Mouse (Mus musculus) activated CD4-positive, CD25-positive, alpha-beta regulatory T cell, adult 4 months (primary cell): Measurements from ENCODE around the gene Synj1. TPM values are rescaled to one million over a fixed set of nuclear protein-coding genes. Genes with fewer than 3 reads are reported as not detected.
A peak's percentile ranks its signal among the peaks of the same experiment; 100 is the strongest.

Experiments
- ATAC-seq: one replicate; pipeline ENCODE4 v1.8.0; 2017
- polyA plus RNA-seq, 2 experiments: library from polyadenylated mRNA; unstranded; fragments of 100-300 nt; shearing (Covaris generic); gene quantifications; one replicate each; pipeline ENCODE4 v1.2.1; 2017

Gene Synj1
- polyA plus RNA-seq, 2 experiments from 2014 or later: 29.0 to 32.6 TPM

DNA sequence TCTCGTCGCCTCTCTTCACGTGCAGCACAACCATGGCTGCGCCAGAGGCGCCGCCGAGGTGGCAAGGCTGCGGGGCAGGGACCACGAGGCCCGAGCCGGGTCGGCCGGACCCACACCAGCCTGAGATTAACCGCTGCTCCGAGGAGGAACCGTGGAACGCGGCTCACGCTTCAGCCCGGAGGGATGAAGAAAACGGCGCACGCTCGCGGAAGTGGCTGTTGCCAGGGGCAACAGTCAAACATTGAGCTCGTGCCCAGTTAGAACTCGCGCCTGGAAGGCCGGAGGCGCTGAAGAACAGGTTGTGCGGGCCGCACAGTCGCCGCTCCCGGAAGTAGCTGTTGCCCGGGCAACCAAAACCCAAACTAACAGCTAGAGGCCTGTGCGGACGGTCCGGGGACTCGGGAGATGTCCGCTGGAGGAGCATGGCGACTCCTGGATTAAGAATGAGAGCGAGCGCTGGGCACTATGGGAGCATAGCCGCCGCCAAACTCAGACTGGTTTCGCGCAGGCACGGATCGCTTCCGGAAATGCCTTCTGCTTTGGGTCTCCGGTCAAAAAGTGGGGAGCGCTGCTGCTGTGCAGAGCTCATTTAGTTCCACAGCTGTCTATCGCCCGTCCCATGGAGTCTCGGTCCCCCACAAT, 76.3 kb downstream of the Synj1 start, which contains the start of gene Cfap298:
TSS of gene Cfap298 (minus strand) at position 428 of the 642 bp plus-strand sequence.
- ATAC-seq: peak; percentile 98

DNA sequence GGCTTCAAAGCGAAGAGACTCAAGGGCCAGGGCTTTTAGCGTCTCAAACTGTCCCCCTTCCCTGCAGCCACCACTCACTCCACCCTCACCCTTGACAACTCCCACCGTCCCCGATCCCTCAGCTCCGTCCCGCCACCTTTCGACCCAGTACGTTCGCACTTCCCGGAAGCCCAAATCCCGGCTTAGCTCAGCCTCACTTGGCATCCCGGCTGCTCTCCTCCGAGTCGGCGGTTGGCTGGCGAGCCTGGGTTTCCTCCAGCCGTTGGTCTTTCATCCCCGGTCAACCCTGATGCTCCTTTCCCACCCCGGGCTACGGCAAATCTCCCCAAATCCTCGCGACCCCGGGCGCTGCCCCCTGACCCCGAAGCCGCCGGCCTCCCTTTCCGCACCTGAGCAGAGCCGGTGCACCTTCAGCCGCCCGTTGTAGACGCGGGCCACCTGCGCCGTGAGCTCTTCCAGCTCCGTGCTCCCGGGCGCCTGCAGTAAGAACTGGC, 76.9 kb downstream of the Synj1 start:
- ATAC-seq: peak; percentile 65

DNA sequence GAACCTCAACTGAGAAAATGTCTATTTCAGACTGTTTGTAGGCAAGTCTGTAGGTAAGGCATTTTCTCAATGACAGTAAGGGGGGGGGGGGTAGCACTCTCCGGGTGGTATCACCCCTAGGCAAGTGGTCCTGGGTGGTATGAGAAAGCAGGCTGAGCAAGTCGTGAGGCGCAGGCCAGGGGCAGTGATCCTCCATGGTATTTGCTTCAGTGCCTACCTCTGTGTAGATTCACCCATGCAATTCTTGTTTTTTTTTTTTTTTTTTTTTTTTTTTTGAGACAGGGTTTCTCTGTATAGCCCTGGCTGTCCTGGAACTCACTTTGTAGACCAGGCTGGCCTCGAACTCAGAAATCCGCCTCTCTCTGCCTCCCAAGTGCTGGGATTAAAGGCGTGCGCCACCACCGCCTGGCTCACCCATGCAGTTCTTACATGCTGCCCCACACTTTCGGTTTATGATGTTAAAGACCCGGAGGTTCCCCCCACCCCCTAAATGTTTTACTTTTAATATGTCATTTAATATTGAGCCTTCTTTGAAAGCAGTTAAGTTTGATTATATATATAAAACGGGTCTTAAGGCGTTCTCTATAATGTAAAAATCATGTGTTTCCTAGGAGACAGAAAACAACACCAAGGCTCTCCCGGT, 77.5 kb downstream of the Synj1 start:
- ATAC-seq: no peak

DNA sequence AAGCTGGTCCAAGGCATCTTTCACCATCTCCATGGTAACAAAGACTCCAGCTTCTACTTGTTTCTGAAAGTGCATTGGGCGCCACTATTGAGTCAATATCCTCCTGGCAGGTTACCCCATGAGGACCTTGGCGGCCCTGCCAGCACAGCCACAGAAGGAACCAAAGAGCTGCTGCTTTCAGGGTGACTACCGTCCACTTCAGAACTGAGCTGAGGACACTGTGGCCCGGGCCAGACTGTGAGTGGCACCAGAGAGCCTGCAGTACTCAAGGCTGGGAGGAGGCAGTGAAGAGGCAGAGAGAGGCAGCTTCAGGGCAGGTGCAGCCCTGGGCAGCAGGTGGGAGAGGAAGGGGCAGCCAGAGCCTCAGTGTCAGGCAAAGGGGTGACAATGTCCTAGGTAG, 83.7 kb downstream of the Synj1 start:
- no peak for ATAC-seq

DNA sequence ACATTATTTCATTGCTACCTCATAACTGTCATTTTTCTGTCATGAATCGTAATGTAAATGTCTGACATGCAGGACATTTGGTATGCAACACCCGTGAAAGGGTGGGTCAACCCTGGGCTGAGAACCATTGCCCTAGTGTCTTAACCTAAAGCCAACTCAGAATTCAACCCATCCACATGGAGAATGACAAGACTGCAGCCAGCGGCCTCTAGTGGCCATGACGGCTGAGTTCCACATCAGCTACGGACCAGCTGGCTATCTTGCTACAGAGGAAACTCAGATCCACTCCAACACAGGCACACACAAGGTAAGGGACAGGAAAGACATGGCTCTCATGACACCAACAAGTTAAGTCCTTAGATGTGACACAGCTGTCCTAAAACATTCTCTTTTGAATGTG, 85.6 kb downstream of the Synj1 start:
- no peak for ATAC-seq

DNA sequence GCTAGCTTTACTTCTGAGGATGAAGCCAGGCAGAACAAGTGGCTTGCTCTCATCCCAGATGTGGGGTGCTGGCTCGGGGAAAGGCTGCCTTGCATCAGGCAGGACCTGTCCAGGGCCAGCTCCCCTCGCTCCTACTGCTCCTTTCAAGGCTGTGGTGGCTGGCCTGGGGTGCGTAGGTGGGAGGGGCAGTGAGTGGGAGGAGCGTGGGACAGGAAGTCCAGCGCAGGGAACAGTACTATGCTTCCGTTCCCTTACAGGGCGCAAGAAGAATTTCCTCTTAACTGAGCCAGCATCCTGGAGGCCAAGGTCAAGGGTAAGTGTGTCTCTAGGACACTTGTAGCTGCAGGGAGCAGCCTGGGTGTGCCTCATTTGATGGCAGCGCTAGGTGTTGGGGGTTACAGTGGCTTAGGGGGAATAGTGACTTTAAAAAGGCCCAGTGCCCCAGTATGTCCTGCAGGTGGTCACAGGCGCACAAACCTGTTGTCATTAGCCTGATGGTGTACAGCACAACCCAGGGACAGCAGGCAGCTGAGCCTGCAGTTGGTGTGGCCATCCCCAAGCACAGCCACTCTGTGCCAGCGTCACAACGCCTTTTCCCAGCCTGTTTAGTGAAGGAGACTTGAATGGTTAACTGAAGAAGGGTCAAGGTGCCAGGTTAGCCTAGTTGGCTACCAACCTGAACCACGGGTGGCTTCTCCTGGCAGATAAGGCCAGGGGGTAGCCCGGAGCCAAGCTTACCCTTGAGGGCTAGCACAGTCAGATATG, 86.3 kb downstream of the Synj1 start:
- no peak for ATAC-seq

DNA sequence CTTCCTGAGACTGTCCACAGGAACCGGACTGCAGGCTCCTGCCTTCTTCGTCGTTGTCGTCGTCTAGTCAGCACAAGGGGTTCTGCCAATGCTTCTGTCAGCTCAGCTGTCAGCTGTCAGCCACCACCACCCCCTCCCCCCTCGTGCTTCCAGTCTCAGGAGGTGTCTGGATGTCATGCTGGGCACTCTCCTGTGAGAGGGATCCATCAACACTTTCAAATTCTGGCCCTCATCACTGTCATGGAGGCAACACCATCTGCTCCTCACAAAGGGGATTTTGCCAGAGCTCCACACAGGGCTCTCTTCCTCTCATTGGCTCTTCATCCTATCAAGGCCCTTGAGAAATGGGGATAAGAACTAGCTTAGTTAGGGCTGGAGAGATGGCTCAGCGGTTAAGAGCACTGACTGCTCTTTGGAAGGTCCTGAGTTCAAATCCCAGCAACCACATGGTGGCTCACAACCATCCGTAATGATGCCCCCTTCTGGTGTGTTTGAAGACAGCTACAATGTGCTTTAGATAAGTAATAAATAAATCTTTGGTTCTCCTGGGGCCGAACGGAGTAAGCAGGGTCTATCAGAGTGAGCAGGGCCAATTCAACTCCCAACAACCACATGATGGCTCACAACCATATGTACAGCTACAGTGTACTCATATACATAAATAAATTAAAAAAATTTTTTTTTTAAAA, 89.5 kb downstream of the Synj1 start:
- ATAC-seq: no peak

DNA sequence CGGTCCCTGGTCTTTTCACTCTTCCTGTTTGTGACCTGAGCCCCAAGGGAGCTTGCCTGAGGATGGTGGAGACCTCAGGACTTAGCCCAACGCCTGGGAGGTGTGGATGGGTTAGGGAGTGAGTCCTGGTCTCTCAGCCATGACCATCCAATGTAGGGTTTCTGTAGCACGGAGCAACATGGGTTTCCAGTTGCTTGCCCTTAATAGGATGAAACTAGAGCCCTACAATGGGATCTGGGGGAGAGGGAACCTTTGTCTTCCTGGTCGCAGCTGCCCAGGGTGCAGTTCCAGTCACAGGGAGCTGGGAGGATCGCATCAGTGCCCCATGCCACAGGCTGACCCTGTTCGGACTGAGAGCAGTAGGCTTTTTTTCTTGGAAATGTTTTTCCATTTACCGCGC, 94.0 kb downstream of the Synj1 start:
- no peak for ATAC-seq

DNA sequence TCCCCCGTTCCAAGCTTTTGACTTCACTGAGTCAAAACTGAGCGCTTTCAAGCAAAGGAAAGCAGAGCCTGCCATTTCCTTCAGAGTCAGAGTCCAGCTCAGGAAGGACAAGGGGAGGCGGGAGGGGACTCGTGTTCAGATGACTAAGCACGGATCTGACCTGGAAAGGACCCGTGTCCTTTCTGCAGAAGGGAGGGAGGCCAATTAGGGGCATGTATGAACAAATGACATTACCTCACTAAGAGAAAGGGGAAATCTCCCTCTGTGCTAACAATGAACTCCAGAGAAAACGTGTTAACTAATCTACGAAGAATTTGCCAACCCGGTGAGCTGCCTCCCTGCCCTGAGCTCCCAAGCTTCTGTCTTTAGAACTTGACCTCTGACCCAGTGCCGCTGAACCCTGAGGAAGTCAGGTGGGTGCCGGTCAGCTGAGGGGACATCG, 95.0 kb downstream of the Synj1 start:
- no peak for ATAC-seq

DNA sequence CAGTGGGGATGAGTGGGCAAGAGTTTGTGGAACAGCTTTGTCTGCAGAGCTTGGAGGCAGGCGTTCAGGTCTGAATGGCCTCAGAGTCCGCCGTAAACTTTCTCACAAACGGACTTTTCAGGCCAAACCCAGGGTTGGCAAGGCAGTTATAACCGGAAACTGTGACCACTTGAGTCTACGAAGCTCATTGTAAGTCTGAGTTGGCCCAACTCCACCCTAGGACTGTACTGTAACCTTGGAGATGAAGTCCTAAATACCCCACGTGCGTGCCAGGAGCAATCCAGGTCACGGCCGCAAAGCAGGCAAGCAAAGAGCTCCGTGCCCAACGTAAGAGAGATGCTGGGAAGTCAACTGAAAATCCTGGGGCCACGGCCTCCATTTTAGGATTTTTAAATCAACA, 99.3 kb downstream of the Synj1 start:
- no peak for ATAC-seq

DNA sequence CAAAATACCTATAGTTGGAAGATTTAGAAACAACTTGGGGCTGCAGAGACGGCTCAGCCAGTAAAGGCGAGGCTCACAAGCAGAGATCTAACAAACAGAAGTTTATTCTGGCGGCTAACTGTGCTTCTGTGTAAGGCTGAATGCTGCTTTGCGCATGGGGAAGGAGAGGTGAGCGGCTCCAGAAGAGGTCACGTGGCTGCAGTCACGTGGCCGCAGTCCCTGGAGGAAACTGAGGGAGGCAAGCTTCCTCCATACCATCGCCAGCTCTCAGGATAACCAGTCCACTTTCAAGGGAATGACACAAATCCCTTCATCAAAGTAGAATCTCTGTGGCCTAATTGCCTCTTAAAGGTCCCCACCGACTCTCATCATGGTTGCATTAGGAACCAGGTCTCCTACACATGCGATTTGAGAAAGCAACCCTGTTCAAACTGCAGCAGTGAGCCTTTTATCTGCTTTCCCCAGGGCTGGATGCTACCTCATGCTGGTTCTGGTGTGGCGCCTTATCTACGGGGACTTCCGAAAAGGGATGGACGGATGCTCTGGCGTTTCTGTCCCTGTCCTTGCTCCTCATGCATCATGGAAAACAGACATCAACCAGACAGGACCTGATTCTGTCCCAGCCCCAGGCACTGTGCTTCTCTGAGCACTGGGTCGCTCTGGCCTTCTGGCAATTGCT, 100.1 kb downstream of the Synj1 start:
- ATAC-seq: no peak

DNA sequence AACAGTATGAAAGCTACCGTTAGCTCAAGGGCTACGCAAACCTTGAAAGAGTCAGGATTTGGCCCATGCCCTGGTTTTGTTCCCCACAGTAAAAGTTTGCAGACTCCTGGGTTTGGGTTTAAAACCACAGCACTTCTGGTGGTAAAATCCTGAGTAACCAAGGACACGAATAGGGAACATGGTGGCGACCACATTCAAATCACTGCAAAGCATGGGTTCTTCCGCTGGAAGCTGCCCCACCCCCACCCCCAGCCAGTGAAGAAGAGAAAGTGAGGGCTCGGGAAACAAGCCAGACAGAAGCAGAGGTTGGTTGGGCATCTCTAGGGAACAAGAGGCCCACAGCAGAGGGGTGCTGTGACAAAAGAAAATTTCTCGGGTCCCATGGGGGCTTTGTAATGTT, 103.9 kb downstream of the Synj1 start:
- no peak for ATAC-seq

DNA sequence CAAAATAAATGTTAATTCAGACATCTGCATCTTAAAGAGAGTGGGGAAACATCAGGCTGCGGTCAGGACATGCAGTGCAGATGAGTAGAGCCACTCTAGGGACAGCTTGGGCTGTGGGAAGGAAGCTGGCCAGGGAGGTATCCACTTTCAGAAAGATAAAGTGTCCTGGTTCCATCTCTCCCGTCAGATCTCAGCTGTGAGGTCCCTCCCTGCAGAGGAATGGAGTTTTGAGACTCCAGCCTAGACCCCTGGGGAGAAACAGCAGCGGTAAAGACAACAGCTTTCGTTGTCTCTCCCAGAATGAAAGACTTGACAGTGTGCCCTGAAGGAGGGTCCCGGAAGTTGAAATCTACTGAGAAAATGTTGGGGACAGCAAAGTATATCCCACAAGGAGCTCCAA, 107.8 kb downstream of the Synj1 start:
- no peak for ATAC-seq

DNA sequence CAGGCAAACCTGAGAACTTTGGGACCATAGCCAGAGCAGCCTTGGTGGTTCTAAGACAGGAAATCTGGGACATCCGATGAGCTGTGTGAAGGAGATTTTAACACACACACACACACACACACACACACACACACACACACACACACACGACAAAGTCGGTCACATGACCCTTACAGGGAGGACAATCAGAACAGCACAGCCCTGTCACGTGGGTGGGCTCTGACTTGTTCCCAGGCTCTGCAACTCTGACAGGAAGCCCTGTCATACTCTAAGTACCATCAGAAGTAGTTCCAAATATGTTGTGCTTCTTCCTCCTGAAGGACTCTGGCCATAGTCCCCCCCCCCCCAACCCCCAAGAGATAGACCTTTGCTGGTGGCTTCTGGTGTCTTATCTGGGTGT, 109.7 kb downstream of the Synj1 start:
- ATAC-seq: no peak

DNA sequence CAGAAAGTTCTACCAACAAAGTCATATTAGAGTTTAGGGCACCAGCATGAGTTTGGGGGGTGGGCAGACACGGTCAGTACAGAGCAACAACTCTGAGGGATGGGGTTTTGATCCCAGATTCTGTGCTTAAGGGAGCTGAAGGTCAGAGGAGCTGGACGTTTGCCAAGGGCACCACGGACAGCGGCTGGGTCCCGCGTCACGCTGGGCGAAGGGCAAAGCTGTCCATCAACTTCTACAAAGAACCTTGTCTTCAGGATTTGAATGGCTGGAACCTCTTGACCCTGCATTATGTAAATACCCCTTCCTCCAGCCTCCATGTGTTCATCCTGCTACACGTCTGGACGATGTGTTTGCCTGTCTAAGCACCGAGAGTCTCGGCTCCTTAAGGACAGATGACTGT, 111.6 kb downstream of the Synj1 start:
- ATAC-seq: no peak

DNA sequence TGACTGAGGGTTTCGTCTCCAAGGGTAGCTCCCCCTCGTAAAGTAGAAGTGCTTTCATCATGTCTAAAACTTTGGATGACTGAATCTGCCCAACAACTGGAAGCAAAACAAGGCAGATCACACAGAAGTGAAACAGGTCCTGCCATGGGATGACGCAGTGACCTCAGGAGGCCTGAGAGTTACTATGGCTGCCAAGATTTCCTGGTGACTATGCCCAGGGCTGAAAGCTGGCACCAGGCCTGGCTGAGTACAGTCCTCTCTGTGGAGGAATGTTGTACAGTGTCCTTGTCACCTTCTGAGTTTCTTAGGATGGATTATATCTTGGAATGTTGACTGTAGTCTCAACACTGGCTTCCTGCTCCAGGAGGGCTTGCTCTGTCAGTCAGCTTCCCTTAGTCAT, 113.5 kb downstream of the Synj1 start:
- no peak for ATAC-seq

DNA sequence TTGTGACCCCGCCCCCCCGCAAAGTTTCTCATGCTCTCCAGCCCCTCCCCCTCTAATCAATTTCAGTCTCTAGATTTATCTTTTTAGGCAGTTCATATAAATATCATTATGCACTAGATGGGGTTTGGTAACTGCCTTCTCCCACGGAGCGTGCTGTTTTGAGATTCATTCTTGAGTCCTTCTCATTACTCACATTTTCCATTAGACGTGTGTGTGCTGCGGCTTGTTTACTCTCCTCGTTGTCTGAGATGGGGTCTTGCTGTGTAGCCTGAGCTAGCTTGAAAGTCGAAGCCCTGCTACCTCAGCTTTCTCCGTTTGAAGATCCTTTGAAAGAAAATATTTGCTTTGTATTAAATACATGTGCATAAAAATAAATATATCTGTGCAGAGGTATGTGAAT, 117.3 kb downstream of the Synj1 start:
- ATAC-seq: no peak

DNA sequence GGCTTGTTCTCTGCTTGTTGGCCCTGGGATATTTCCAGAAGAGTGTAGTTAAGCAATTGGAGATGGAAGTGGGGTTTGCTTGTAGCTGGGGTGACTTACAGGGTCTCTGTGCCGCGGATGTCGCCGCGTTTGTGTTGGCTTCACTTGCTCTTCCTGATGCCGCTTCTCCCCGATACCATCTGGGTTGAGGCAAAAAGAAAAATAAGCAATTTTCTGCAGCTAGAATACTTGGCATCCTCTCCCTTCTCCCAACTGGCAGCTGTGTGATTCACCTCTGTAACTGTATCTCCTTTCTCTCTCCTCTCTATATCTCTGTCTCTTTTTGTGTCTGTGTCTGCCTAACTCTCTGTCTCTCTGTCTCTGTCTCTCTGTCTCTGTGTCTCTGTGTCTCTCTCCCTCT, 118.1 kb downstream of the Synj1 start:
- no peak for ATAC-seq

DNA sequence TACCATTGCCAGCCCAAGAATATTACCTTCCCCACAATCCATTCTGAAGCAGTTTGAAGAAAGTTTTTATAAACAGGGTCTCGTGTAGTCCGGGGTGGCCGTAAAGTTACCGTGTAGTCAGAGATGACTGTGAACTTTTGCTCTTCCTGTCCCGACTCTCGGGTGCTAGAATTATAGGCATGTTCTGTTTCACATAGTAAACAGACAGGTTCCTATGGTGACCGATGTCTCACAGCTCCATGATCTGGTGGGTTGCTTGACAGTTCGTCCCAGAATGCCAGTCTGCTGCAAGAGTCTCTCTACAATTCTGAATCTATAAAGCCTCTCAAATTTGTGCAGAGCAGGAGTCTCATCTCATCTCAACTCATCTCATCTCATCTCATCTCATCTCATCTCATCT, 119.0 kb downstream of the Synj1 start:
- no peak for ATAC-seq

DNA sequence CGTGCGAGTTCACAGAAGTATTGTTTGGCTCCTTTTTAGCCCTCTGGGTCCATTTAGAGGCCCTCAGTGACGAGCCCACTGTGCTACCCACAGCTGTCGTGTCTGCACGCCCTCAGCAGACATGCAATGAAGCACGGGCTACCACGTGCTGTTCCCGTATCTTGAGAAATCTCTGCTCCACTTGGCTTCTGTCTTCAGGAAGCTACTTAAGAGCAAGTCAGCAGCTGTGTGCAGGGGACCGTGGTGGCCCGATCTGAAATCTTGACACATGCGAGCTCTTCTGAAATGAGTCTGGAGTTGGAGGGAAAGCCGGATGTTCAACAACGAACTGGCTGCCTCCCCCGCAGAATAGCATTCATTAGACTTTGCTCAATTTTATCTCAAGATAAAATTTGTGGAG, 119.5 kb downstream of the Synj1 start:
- ATAC-seq: no peak

DNA sequence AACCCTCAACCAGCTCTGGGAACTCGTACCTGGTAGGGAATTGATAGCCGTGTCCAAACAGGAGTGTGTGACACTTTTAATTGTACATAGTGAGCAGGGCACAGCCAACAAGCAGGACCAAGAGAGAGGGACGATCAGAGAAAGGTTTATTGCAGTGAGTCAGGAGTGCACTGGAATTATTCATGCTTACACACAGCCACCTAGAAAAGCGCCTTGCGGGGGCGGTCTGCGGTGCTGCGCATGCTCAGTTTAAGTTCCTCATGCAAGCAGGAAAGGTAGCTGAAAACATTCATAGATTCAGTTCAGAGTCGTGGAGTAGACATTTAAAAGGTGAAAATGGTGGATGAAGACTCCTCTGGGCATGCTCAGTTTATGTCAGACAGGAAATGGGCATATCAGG, 120.4 kb downstream of the Synj1 start:
- no peak for ATAC-seq
